Mouse (Mus musculus) lung, adult 2 months (tissue): ENCODE measurements around the gene Comp.

Source experiments
- CTCF ChIP-seq: fragments of 200-500 bp; IDR thresholded peaks from 2 replicates; pipeline ENCODE4 v1.5.1; 2011; ENCODE audit warnings: mild to moderate bottlenecking, low read length, control low read depth; ENCODE audit not compliant: insufficient read depth
- POLR2A ChIP-seq: fragments of 200-500 bp; IDR thresholded peaks from 2 replicates; pipeline ENCODE4 v1.6.1; 2011; ENCODE audit warnings: low read depth, mild to moderate bottlenecking, control low read depth, low read length, borderline replicate concordance; ENCODE audit errors: extremely low read depth

- TF ChIP-seq POLR2A (no peak), CTCF (no peak)
Measured at GRCm38 (mm10) chr8:70395649-70396048, 22.3 kb downstream of the Comp start.
